Mouse (Mus musculus) adipose tissue, adult 10 weeks (tissue): ENCODE data around the gene Bcl11b. TPM values are rescaled to one million over a fixed set of nuclear protein-coding genes. Genes with fewer than 3 reads are reported as not detected.

Experiments
- polyA plus RNA-seq: library from polyadenylated mRNA; stranded (reverse); fragments of 350-450 nt; fragmentation: Illumina TruSeq; extraction: RNeasy Lipid Tissue Mini Kit (QIAGEN cat#74804); gene quantifications from one replicate; pipeline ENCODE4 v1.2.3, GENCODE M21; 2014; ENCODE audit warnings: low read depth, low replicate concordance

Bcl11b gene
- 0.86 TPM for polyA plus RNA-seq

DNA sequence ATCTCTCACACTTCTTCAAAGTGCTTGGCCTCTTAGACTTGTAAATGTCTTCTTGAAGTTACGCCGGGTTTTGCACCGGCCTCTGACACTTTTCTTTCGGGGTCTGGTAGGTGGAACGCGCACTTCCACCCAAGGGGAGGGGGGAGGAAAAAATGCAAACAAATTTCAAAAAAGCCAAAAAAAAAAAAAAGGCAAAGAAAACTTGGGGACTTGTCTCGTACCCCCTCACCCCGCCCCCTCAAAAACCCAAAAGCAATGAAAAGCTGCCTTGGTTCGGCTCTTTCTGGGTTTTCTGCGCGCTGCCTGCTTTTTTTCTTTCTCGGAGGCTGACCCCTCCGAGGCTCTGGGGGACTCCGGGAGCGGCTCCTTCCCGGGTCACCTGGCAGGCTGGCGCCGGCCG is at the start of gene Bcl11b:
Gene Bcl11b (minus strand): TSS at position 120 of the 400 bp plus-strand sequence.

Other genes with a start within 250 kb of the Bcl11b start
- gene Setd3, start 175.7 kb upstream of the Bcl11b start, polyA plus RNA-seq: 107 TPM
- 29.0 TPM for gene Ccnk, start 176.0 kb upstream of the Bcl11b start, polyA plus RNA-seq